Mouse (Mus musculus) megakaryocyte, embryonic 14.5 days (primary cell): ENCODE results near the gene Kcnj9.

Experiments used
- FLI1 ChIP-seq: IDR thresholded peaks from 2 replicates; pipeline ENCODE4 v1.6.1; 2012; ENCODE audit warnings: low read length, inconsistent platforms, mixed read lengths
- GATA1 ChIP-seq: IDR thresholded peaks from 3 replicates; pipeline ENCODE4 v1.6.1; 2012; ENCODE audit warnings: mixed read lengths, low read length, inconsistent platforms, borderline replicate concordance

DNA sequence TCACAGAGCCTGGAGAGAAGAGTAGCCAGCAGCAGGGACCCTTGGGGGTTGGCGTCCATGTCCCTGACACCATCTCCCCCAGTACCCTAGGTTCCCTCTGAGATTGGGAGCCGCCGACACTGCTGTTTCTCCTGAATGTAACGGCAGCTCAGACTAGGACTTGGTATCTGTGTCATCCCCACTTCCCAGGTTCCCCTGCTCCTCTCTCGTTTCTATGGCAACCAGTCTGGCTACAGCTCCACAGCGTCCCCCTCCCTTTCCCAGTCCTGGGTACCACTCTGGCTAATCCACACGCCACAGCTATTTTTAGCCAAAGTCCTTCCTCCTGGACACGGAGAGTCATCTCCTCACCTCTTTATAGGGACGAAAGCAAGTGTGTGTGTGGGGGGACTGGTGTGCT is at the start of gene Kcnj9:
- TF ChIP-seq GATA1 (no peak), FLI1 (no peak)
